Mouse (Mus musculus) thymus, adult 2 months (tissue): ENCODE data around the gene Clba1. TPM values are rescaled to one million over a fixed set of nuclear protein-coding genes. Genes with fewer than 3 reads are reported as not detected.
"Not testable (repeated sequence)": the region's sequence is repeated elsewhere in the genome, so short reads cannot be mapped to it uniquely, and the experiment has no call there.

Experiments
- DNase-seq: peaks from one replicate; pipeline ENCODE4 v3.0.0; 2021
- H3K27ac ChIP-seq: fragments of 200-500 bp; 2 replicates; pipeline ENCODE4 v1.5.1; 2012; ENCODE audit warnings: low read length, control low read depth; ENCODE audit not compliant: control insufficient read depth, insufficient read depth
- H3K27me3 ChIP-seq: fragments of 200-500 bp; 2 replicates; pipeline ENCODE4 v1.6.1; 2012; ENCODE audit warnings: mild to moderate bottlenecking, low read length, moderate library complexity, mixed read lengths; ENCODE audit not compliant: control insufficient read depth, insufficient read depth
- H3K36me3 ChIP-seq: fragments of 200-500 bp; 2 replicates; pipeline ENCODE4 v1.6.1; 2012; ENCODE audit warnings: mild to moderate bottlenecking, low read length, moderate library complexity; ENCODE audit not compliant: control insufficient read depth, insufficient read depth
- H3K4me1 ChIP-seq: fragments of 200-500 bp; replicated peaks from 2 replicates; pipeline ENCODE4 v1.6.1; 2012; ENCODE audit warnings: low read length; ENCODE audit not compliant: control insufficient read depth, insufficient read depth
- H3K4me3 ChIP-seq: fragments of 200-500 bp; 2 replicates; pipeline ENCODE4 v1.5.1; 2012; ENCODE audit warnings: mild to moderate bottlenecking, low read length, control low read depth, moderate library complexity; ENCODE audit not compliant: control insufficient read depth, insufficient read depth
- CTCF ChIP-seq: fragments of 200-500 bp; IDR thresholded peaks from 2 replicates; pipeline ENCODE4 v1.5.1; 2012; ENCODE audit warnings: mild to moderate bottlenecking, control low read depth, low read length, moderate library complexity, borderline replicate concordance; ENCODE audit not compliant: control insufficient read depth, poor library complexity, insufficient read depth; ENCODE audit errors: extremely low read depth
- POLR2A ChIP-seq: fragments of 200-500 bp; IDR thresholded peaks from 2 replicates; pipeline ENCODE4 v1.6.1; 2012; ENCODE audit warnings: mild to moderate bottlenecking, low read length, control low read depth, moderate library complexity; ENCODE audit not compliant: control insufficient read depth, poor library complexity, insufficient read depth; ENCODE audit errors: extremely low read depth
- WGBS: fragments of 180-500 bp; shearing (Covaris S2); methylation state at CpG from one replicate; pipeline ENCODE4 v1.1.7; 2018; 5-methylcytosine and 5-hydroxymethylcytosine counted together
- polyA plus RNA-seq: library from polyadenylated mRNA; depleted of rRNA; stranded (reverse); fragments of >200 nt; gene quantifications from 2 replicates; pipeline ENCODE4 v1.2.3, GENCODE M21; 2012

Clba1 gene
- polyA plus RNA-seq, 1 experiment = 2.9 TPM

DNA sequence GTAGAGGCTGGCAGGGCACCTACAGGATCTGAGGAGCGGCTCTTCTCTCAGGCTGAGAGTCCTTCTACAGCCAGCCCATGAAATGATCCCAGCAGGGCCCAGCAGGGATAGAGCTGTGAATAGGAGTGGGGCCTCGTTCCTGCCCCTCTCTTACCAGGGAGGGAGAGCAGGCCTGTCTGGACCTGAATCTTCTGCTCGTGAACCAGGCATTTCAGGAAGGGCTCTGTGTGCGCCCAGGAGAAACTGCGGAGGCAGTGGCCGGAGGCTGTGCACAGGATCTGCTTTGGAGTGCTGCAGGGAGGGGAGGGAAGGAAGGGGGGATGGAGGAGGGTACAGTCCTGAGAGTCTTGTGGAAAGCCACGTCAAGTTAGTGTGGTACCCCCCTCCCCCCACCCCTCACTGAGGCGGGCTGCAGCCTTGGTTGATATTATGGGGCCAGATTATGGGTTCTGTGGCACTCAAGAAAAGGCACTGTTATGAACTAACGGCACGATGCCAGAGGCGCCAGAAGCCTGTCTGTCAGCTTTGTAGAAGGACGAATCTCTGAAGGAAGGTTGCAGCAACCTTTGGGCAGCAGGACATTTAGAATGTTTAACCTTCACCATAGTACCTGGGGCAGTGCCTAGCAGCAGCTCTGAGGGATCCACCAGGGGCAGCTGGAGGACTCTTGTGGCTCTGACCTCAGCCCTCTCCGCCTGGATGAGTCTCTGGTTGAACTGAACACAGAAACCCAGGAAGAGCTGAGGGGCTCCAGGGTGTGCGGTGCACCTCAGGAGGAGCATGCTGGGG lies 6.1 kb downstream of the Clba1 start:
- 95% methylated on average over 14 of the region's 14 CpGs for WGBS
- Histone ChIP-seq H3K4me1 (peaks cover 10% of the 10 kb centered on the region), H3K27me3 (no peaks in the 10 kb centered on the region), H3K4me3 (no peak overlapping the region), H3K36me3 (peaks cover 17% of the 10 kb centered on the region), H3K27ac (no peak overlapping the region)
- no peak for TF ChIP-seq CTCF
- DNase-seq = no peak

DNA sequence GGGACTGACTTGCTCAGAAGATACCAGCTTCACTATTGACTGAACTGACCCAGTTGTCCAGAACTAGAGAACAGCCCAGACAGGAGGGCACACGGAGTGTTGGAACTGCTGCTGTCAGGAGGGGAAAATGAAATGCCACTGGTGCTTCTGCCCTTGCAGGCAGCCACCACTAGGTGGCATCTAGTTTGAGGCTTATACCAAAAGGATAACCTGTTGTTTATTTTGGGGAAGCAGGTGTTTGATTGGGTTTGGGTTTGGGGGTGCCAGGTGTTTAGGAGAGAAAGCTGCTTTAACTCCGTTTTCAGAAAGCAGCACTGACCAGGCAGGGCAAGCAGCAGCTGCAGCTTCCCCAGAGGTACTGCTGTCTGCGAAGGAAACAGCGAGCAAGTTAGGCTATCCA lies 7.6 kb downstream of the Clba1 start:
- WGBS = 27% methylated on average over 4 of the region's 4 CpGs
- Histone ChIP-seq H3K27ac (peak overlapping the region; percentile 88), H3K4me1 (peaks cover 11% of the 10 kb centered on the region), H3K27me3 (no peaks in the 10 kb centered on the region), H3K4me3 (no peak overlapping the region), H3K36me3 (peaks cover 31% of the 10 kb centered on the region)
- TF ChIP-seq CTCF (peak; percentile 64; the same call in 1 of the 2 replicates), POLR2A (0 out of 2 replicates have a peak, but pooled peaks have one; percentile 20)
- DNase-seq = peak; percentile 79

DNA sequence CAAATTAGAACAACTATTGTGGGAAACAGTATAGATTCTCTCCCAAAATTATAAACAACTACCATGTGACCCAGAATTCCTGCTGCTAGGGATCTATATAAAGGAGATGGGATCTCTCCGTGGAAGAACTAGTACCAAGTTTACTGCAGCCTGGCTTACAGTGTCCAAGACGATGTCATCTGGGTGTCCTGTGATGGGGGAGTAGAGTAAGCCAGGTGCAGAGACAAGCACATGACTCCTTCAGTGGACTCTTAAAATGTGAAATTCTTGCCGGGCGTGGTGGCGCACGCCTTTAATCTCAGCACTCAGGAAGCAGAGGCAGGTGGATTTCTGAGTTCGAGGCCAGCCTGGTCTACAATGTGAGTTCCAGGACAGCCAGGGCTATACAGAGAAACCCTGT lies 8.1 kb downstream of the Clba1 start:
- not testable (repeated sequence) for H3K27me3 ChIP-seq, DNase-seq, H3K4me3 ChIP-seq
- 82% methylated on average over 7 of the region's 7 CpGs for WGBS
- H3K27ac ChIP-seq = peak overlapping the region; percentile 88
- peaks cover 36% of the 10 kb centered on the region for H3K36me3 ChIP-seq
- H3K4me1 ChIP-seq = peaks cover 17% of the 10 kb centered on the region

DNA sequence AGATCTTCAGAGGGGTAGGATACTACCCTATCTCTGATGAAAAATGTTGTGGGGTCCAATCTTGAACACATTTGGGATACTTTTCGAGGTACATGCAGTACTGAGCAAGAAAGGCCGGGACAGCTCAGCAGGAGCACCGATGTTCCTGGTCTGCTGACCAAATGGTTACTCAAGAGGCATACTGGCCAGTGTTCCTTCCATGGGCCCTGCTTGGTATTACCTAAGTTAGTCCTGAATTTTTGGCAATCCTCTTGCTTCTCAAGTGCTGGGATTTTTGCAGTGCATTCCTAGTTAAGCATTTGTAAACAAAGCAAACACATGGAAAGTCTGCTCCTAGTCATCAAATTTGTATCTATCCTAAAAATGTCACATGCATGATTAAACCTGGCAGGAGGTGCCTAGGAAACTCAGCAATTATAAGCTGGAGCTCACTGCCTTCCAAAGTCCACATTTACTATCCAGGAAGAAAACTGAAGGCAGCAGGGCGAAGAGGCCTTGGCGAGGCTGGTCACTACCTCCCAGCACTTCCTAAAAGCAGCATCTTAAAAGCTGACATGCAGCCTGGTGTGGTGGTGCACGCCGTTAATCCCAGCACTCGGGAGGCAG lies 10.4 kb downstream of the Clba1 start:
- H3K27me3 ChIP-seq = no peaks in the 10 kb centered on the region
- 95% methylated on average over 8 of the region's 8 CpGs for WGBS
- no peak for TF ChIP-seq POLR2A
- TF ChIP-seq CTCF = no peak
- H3K4me3 ChIP-seq = no peak overlapping the region
- H3K27ac ChIP-seq = no peak overlapping the region
- H3K4me1 ChIP-seq = peaks cover 32% of the 10 kb centered on the region
- peaks cover 38% of the 10 kb centered on the region for H3K36me3 ChIP-seq
- no peak for DNase-seq

DNA sequence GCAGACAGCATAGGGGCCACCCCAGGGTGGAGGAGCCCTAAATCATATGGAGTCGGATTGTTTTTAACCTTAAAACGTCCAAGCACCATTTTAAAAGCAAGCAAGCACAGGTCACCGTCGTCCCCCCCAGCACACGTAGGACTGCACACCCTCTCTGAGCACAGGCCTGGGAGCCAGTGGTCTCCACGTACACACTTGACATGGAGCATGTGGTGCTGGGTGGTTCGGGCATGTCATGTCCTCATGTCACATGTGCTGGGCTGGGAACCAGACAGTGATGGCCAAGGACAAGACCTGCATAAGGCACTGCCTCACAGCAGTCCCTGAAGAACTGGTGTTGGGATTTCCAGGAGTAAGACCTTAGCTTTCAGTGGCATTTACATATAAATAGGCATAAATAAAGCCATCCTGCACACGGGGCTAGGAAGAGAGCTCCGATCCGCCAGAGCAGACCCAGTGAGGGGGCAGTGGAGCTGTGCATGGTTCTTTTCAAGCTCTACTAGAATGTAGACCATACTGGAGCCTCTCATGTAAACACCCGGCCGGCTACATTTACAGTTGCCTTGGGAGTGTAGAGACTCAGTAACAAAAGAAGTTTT lies 11.8 kb downstream of the Clba1 start:
- Histone ChIP-seq H3K4me3 (no peak overlapping the region), H3K4me1 (peaks cover 34% of the 10 kb centered on the region), H3K36me3 (peaks cover 38% of the 10 kb centered on the region), H3K27ac (no peak overlapping the region), H3K27me3 (no peaks in the 10 kb centered on the region)
- WGBS = 94% methylated on average over 12 of the region's 12 CpGs
- no peak for DNase-seq
- TF ChIP-seq POLR2A = no peak
- TF ChIP-seq CTCF = no peak

DNA sequence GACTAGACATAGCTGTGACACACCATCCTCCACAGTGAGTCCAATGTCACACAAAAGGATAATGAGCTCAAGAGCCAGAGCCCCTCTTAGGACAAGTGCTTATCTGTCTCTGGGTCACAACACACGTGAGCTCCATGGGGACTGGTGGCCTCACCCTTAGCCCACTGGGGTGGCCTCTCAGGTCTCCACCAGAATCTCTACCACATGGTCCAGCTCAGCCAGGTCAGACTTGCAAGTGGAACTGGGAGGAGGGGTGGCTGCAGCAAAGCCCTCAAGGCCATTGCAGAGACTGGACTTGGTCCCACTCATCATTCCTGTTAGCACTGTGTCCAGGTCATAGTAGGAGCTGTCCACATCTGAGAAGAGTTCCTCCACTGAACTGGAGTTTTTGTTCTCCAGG lies 12.5 kb downstream of the Clba1 start:
- Histone ChIP-seq H3K27ac (peak overlapping the region; percentile 73; the same call in 1 of the 2 replicates), H3K4me1 (peaks cover 36% of the 10 kb centered on the region), H3K27me3 (no peaks in the 10 kb centered on the region), H3K4me3 (no peak overlapping the region), H3K36me3 (peaks cover 38% of the 10 kb centered on the region)
- WGBS = 91% methylated on average over 1 of the region's 1 CpGs
- DNase-seq = no peak
- TF ChIP-seq POLR2A = no peak
- no peak for TF ChIP-seq CTCF

DNA sequence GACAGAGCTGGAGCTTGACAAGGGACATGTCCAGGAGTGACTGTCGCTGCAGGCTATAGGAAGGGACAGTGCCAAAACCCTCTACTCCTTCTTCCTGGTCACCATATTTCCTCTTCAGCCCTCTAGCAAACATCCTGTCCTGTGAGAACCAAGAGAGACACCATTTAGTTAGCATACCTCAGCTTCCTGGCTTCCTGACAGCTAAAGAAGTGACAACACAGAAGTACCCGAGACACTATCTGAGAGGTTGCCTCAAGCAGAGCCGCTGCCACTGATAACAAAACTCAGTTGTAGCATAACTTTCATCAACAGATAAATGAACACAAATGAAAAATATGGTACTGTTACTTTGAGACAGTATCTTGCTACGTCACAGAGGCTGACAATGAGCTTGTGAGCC lies 13.2 kb downstream of the Clba1 start:
- TF ChIP-seq CTCF (no peak), POLR2A (no peak)
- WGBS = 80% methylated on average over 4 of the region's 4 CpGs
- DNase-seq = no peak
- Histone ChIP-seq H3K27me3 (no peaks in the 10 kb centered on the region), H3K4me1 (peaks cover 37% of the 10 kb centered on the region), H3K4me3 (no peak overlapping the region), H3K36me3 (peaks cover 38% of the 10 kb centered on the region), H3K27ac (peak overlapping the region; percentile 73)
